Mouse (Mus musculus) layer of hippocampus, adult 8-10 months (tissue): Measurements from ENCODE around the gene Hist1h2be. TPM values are rescaled to one million over a fixed set of nuclear protein-coding genes. Genes with fewer than 3 reads are reported as not detected.

ENCODE experiments used
- DNase-seq, 2 experiments: peaks; one replicate each; pipeline ENCODE4 v3.0.0; 2022; ENCODE audit warnings: low spot score in 2 of 2
- total RNA-seq, 4 experiments: library from RNA; stranded (reverse); gene quantifications; 2 replicates each; pipeline ENCODE4 v1.2.4; 2022

Hist1h2be gene
- 10 to 100 TPM in 2 of 4 experiments, 1 to 10 TPM in 2; 7.9 to 10.8 (median 9.3) TPM for total RNA-seq

- peak; percentile 73 to 85 for DNase-seq
Measured at GRCm38 (mm10) chr13:23620733-23621531, at the start of gene Hist1h2be. Gene Hist1h2be (minus strand): TSS chr13:23621124.

GRCm38 (mm10) chr13:23662536-23662935 is 41.6 kb upstream of the Hist1h2be start:
- DNase-seq = no peak

- DNase-seq = no peak
Measured at GRCm38 (mm10) chr13:23659636-23660366, 38.9 kb upstream of the Hist1h2be start.

- no peak for DNase-seq
Measured at GRCm38 (mm10) chr13:23630653-23631052, 9.7 kb upstream of the Hist1h2be start.

- DNase-seq = no peak
Measured at GRCm38 (mm10) chr13:23622861-23623450, 2.0 kb upstream of the Hist1h2be start.

- DNase-seq = peak; percentile 78 to 82
Measured at GRCm38 (mm10) chr13:23622175-23622671, 1.3 kb upstream of the Hist1h2be start, which contains the start of gene Hist1h1e. Gene Hist1h1e (minus strand): TSS chr13:23622558.

- peak; percentile 67 to 75 for DNase-seq
Measured at GRCm38 (mm10) chr13:23621532-23622174, 729 bp upstream of the Hist1h2be start.

- no peak for DNase-seq
Measured at GRCm38 (mm10) chr13:23620056-23620732, 730 bp downstream of the Hist1h2be start.

- DNase-seq = no peak
Measured at GRCm38 (mm10) chr13:23611638-23612037, 9.3 kb downstream of the Hist1h2be start.

DNA sequence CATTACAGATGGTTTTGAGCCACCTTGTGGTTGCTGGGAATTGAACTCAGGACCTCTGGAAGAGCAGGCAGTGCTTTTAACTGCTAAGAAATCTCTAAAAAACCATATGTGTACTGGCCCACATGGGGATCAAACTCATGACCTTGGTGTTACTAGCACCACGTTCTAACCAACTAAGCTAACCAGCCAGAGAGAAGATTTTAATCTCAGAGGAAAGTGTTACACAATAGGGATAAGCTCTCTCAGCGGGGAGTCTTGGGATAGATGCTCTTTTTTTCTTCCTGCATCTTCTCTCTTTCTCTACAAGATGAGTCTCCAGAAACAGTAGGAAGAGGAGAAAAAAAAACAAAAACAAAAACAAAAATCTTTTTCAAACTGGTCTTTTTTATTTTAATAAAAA is 10.5 kb downstream of the Hist1h2be start:
- no peak for DNase-seq

DNA sequence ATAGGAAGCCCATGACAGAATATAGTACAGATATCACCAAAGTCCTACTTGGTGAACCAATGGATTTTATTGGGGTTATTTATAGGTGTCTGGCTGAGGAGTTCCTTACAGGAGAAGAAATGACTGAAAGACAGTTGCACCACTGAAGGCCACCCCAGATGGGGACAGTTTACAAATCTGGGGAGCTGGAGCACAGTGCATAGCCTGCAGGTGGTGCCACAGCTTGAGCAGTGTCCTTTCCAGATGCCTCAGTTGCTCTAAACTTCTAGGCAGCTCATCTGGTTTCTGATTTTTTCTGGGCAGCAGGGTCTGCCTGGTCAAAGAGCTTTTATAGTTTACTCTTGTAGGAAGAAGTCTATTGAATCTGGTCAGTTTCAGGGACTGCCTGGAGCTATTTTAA is 11.1 kb downstream of the Hist1h2be start:
- no peak for DNase-seq

DNA sequence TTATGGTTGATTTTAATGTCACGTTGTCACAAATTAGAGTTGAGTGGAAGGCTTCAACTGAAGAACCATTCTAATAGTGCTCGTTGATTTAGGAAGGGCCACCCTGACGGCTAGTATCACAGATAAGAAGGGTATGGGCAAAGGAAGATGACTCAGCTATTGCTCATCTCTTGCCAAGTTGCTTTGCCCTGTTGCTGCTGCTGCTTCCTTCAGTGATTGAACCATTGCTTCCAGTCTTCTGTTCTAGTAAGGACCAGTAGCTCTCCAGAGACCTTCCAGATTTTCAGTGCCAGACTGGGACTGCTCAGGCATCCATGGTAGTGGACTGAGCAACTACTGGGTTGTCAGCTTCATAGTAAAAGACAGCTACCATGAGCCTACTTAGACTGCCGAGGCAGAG is 11.7 kb downstream of the Hist1h2be start:
- no peak for DNase-seq

- no peak for DNase-seq
Measured at GRCm38 (mm10) chr13:23605052-23605451, 15.9 kb downstream of the Hist1h2be start.

DNA sequence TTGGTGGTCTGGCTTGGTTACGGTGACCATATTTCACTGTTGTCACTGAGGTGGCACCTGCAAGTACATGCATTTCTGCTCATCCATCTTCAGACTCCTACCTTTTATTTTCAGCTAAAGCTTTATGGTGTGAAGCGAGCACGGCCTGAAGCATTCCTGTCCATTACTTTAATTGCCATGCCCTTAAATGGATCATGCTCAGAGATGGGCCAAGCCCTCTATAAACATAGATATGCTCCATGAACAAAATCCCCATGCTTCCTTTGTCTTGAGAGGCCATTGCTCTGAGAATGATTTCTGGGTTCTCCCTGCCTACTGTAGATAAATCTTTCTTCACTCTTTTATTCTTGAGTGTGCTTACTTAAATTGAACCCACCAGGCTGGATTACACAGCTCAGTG is 16.5 kb downstream of the Hist1h2be start:
- DNase-seq = no peak

- no peak for DNase-seq
Measured at GRCm38 (mm10) chr13:23603182-23603699, 17.7 kb downstream of the Hist1h2be start.

DNA sequence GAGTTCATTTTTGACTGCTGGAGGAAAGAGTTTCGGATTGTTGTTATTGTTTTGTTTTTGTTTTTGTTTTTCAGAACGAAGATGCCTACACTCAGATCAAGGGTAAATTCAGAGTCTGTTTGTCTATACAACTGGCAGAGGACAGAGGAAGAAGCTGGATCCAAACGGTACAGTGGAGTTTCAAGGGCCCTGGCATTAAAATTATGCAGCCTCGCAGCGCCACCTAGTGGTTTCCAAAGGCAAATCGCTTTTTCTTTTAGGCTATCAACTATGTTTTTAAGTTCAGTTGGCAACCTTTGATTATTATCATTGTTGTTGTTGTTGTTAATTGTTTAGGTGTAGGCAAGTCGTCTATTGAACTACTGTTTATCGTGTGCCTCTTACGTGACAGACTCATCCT is 23.0 kb downstream of the Hist1h2be start:
- DNase-seq = peak in 1 of 2 experiments; percentile 66

GRCm38 (mm10) chr13:23595622-23596372 is 25.1 kb downstream of the Hist1h2be start:
- no peak for DNase-seq

DNA sequence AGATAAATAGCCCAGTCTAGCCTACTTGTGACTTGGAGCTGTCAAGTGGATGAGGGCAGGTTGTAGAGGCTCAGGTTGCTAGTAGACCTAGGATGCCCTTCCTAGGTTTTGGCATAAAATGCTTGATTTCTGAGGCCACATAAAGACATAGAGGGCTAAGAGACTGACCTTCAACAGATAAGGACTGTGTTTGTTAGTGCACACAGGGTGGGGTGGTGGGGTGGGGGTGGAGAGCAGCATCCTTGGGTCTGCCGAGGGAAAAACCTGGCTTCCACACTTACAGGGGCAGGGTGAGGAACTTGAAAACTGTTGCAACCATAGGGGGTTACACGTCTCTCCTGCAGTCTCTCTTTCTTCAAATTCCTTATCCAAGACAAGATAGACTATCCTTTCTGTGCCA is 25.7 kb downstream of the Hist1h2be start:
- DNase-seq = no peak

DNA sequence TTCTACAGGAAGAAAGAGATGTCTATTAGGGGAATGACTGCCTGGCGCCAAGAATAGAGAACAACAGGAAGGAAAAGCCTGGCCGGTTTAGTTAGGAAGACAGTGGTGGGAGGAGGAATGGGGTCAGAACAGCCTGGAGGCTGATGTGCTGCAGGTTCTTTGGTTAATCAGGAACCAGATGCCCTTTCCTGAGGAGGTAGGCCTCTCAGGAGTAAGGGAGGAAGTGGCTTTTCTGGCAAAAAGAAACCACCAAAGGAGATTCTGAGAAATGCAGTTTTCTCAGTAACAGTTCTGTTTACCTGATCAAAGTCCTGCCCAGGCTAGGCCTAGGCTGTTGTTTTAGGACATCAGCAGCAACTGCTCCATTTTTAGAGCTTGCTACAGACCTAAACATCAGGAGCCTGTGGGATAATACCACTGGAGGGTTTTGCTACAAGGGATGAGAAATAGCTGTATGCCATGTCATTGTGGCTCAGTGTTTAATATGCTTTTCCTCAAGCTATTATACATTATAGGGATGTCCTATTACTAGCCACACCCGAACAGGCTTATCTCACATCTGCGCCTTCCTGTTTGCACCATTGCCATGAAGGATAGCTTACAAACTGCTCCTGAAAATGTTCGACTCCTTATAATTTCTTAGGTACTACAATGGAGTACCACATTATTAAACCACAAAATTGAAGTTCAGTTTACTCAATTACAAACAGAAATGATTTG is 27.7 kb downstream of the Hist1h2be start:
- DNase-seq = no peak
